ENCODE assay signal across 16 mouse cellular contexts in genomic region chr4:148715396-148715795, GRCm38 (mm10).
DNase-seq lines count a peak whose midpoint lies in the region; ATAC-seq and TF ChIP-seq lines count a peak whose summit lies in the region.
"Had no signal": no experiment of that assay in that cellular context is flagged by ENCODE, and none has a peak within 500 bp of the region (broad histone marks: within the 10 kb centered on the region; RNA-seq: fewer than 3 reads in every experiment).

No protein-coding gene starts in this region.

- no peaks in the 10 kb centered on the region for H3K36me3 ChIP-seq in heart, postnatal 0 days (replicated peaks; ENCODE audit: control insufficient read depth, insufficient read depth, low read length)
- no peaks in the 10 kb centered on the region for H3K36me3 ChIP-seq in thymus, adult 2 months (ENCODE audit: control insufficient read depth, insufficient read depth, low read length)
- H3K36me3 ChIP-seq in embryonic facial prominence, embryonic 10.5 days (replicated peaks), result no peaks in the 10 kb centered on the region
- H3K36me3 ChIP-seq: embryonic facial prominence, embryonic 13.5 days; hindbrain, embryonic 15.5 days; liver, embryonic 13.5 days had no signal

- no peak for TF ChIP-seq POLR2A in thymus, adult 2 months (IDR thresholded peaks at IDR 0.05; ENCODE audit: control insufficient read depth, extremely low read depth, insufficient read depth, low read length, poor library complexity)

- ATAC-seq in heart, postnatal 0 days (ENCODE audit: insufficient read depth, low read depth), result no peak
- ATAC-seq in megakaryocyte, adult 5-6 weeks (ENCODE audit: poor library complexity, severe bottlenecking), result no peak
- ATAC-seq: forebrain, embryonic 16.5 days; midbrain, embryonic 16.5 days had no signal

- peak; percentile 49 for TF ChIP-seq CTCF in heart, postnatal 0 days (IDR thresholded peaks at IDR 0.05; ENCODE audit: low read depth)
- TF ChIP-seq CTCF in thymus, adult 2 months (IDR thresholded peaks at IDR 0.05; ENCODE audit: borderline replicate concordance, control insufficient read depth, extremely low read depth, insufficient read depth, low read length, poor library complexity), result no peak

- DNase-seq in heart, postnatal 0 days (ENCODE audit: low spot score), result no peak
- no peak for DNase-seq in heart, adult 9 months (ENCODE audit: low spot score in 2 of 2)
- DNase-seq in thymus, adult 2 months, result peak; percentile 8
- DNase-seq in thymus, postnatal 25 days, result no peak
- DNase-seq in kidney, postnatal 4 days, result peak; percentile 48 to 63
- no peak for DNase-seq in embryonic facial prominence, embryonic 10.5 days (ENCODE audit: low spot score)
- no peak for DNase-seq in embryo, embryonic 11 days
- DNase-seq: cerebellum, adult 11 months; liver, embryonic 13.5 days; thymus, postnatal 36 days had no signal

- 43% methylated on average over 3 of the region's 3 CpGs for WGBS in heart, postnatal 0 days
- 69% methylated on average over 3 of the region's 3 CpGs for WGBS in thymus, adult 2 months
- whole genome bisulfite sequencing in embryonic facial prominence, embryonic 10.5 days, result 37% methylated on average over 3 of the region's 3 CpGs

- H3K4me1 ChIP-seq in heart, postnatal 0 days (ENCODE audit: control insufficient read depth, insufficient read depth), result no peaks in the 10 kb centered on the region
- no peaks in the 10 kb centered on the region for H3K4me1 ChIP-seq in thymus, adult 2 months (replicated peaks; ENCODE audit: control insufficient read depth, insufficient read depth, low read length)
- H3K4me1 ChIP-seq in embryonic facial prominence, embryonic 10.5 days, result peaks cover 56% of the 10 kb centered on the region

- 0 out of 2 replicates have a peak, but pooled peaks cover 6% of the 10 kb centered on the region for H3K27me3 ChIP-seq in heart, postnatal 0 days (ENCODE audit: control insufficient read depth, insufficient read depth, low read length)
- no peaks in the 10 kb centered on the region for H3K27me3 ChIP-seq in thymus, adult 2 months (ENCODE audit: control insufficient read depth, insufficient read depth, low read length)
- H3K27me3 ChIP-seq in embryonic facial prominence, embryonic 10.5 days (replicated peaks; ENCODE audit: low read depth, poor library complexity, severe bottlenecking), result peaks cover 64% of the 10 kb centered on the region

- no peak overlapping the region for H3K4me2 ChIP-seq in heart, postnatal 0 days (ENCODE audit: low read depth, low read length)
- H3K4me2 ChIP-seq: embryonic facial prominence, embryonic 13.5 days; heart, embryonic 11.5 days; hindbrain, embryonic 15.5 days; liver, embryonic 13.5 days had no signal

- H3K9me3 ChIP-seq in heart, postnatal 0 days (replicated peaks; ENCODE audit: control insufficient read depth, low read length), result no peaks in the 10 kb centered on the region
- H3K9me3 ChIP-seq in embryonic facial prominence, embryonic 10.5 days, result no peaks in the 10 kb centered on the region
- H3K9me3 ChIP-seq: embryonic facial prominence, embryonic 13.5 days; hindbrain, embryonic 15.5 days; liver, embryonic 13.5 days had no signal

- H3K4me3 ChIP-seq in heart, postnatal 0 days (ENCODE audit: low read depth, low read length), result no peak overlapping the region
- H3K4me3 ChIP-seq in thymus, adult 2 months (ENCODE audit: control insufficient read depth, insufficient read depth, low read length), result no peak overlapping the region
- H3K4me3 ChIP-seq in embryonic facial prominence, embryonic 10.5 days, result no peak overlapping the region
- H3K4me3 ChIP-seq: embryonic facial prominence, embryonic 13.5 days; hindbrain, embryonic 15.5 days; liver, embryonic 13.5 days had no signal

- no peak overlapping the region for H3K9ac ChIP-seq in heart, postnatal 0 days (replicated peaks; ENCODE audit: low read depth, low read length)
- H3K9ac ChIP-seq: embryonic facial prominence, embryonic 13.5 days; hindbrain, embryonic 15.5 days; liver, embryonic 13.5 days had no signal

- no peak for TF ChIP-seq EP300 in heart, postnatal 0 days (IDR thresholded peaks at IDR 0.05; ENCODE audit: low read depth)

- H3K27ac ChIP-seq in heart, postnatal 0 days (ENCODE audit: low read depth), result no peak overlapping the region
- no peak overlapping the region for H3K27ac ChIP-seq in thymus, adult 2 months (ENCODE audit: control insufficient read depth, insufficient read depth, low read length)
- H3K27ac ChIP-seq in embryonic facial prominence, embryonic 10.5 days (replicated peaks), result no peak overlapping the region
- H3K27ac ChIP-seq: embryonic facial prominence, embryonic 13.5 days; hindbrain, embryonic 15.5 days; liver, embryonic 13.5 days had no signal

Comparison
In these comparisons a context has a peak if more than half of its experiments do, and no peak if none do; other contexts are left out.
1. DNase-seq: peak in thymus, adult 2 months (single experiment) and kidney, postnatal 4 days (2 of 2); none in heart, postnatal 0 days (single experiment), heart, adult 9 months (0 of 2), thymus, postnatal 25 days (single experiment), embryonic facial prominence, embryonic 10.5 days (single experiment) and embryo, embryonic 11 days (single experiment).